Mouse (Mus musculus) liver, postnatal 0 days (tissue): ENCODE results near the gene Vwa8. TPM values are rescaled to one million over a fixed set of nuclear protein-coding genes. Genes with fewer than 3 reads are reported as not detected.

ENCODE experiments used
- ATAC-seq: fragments of 200-750 bp; cut with Nextera tagmentation; 2 replicates; pipeline ENCODE4 v1.8.0; 2017; ENCODE audit warnings: mild to moderate bottlenecking, moderate library complexity
- DNase-seq: peaks from one replicate; pipeline ENCODE4 v3.0.0-alpha.2; 2016
- H3K27ac ChIP-seq: fragments of 300-500 bp; sonication (generic); 2 replicates; pipeline ENCODE4 v1.5.1; 2014; ENCODE audit warnings: antibody characterized with exemption, moderate library complexity, mild to moderate bottlenecking, low read depth
- H3K27me3 ChIP-seq: fragments of 300-500 bp; sonication (generic); 2 replicates; pipeline ENCODE4 v1.6.1; 2014; ENCODE audit warnings: low read length, control low read depth, mixed read lengths; ENCODE audit not compliant: insufficient read depth
- H3K36me3 ChIP-seq: fragments of 300-500 bp; sonication (generic); replicated peaks from 2 replicates; pipeline ENCODE4 v1.6.1; 2014; ENCODE audit warnings: mild to moderate bottlenecking, control low read depth, low read length, moderate library complexity, mixed read lengths; ENCODE audit not compliant: insufficient read depth
- H3K4me1 ChIP-seq: fragments of 300-500 bp; sonication (generic); 2 replicates; pipeline ENCODE4 v1.6.1; 2014; ENCODE audit warnings: antibody characterized with exemption, mild to moderate bottlenecking, control low read depth; ENCODE audit not compliant: insufficient read depth
- H3K4me2 ChIP-seq: fragments of 300-500 bp; sonication (generic); 2 replicates; pipeline ENCODE4 v1.6.1; 2014; ENCODE audit warnings: low read depth, mild to moderate bottlenecking, low read length, moderate library complexity, mixed read lengths
- H3K4me3 ChIP-seq: fragments of 300-500 bp; sonication (generic); 2 replicates; pipeline ENCODE4 v1.5.1; 2014; ENCODE audit warnings: low read depth, low read length
- H3K9ac ChIP-seq: fragments of 300-500 bp; sonication (generic); replicated peaks from 2 replicates; pipeline ENCODE4 v1.6.1; 2014; ENCODE audit warnings: mild to moderate bottlenecking, moderate library complexity
- H3K9me3 ChIP-seq: fragments of 300-500 bp; sonication (generic); 2 replicates; pipeline ENCODE4 v1.6.1; 2016; ENCODE audit warnings: mild to moderate bottlenecking, control low read depth, low read length, mixed read lengths
- CTCF ChIP-seq: sonication (generic); IDR thresholded peaks from 2 replicates; pipeline ENCODE4 v1.5.1; 2016; ENCODE audit warnings: antibody characterized with exemption, low read depth
- EP300 ChIP-seq: IDR thresholded peaks from 2 replicates; pipeline ENCODE4 v1.6.1; 2016; ENCODE audit warnings: antibody characterized with exemption, low read depth, mild to moderate bottlenecking
- WGBS: fragments of 180-500 bp; shearing (Covaris S2); extraction: QIAGEN DNeasy Blood & Tissue Kit; methylation state at CpG from one replicate; pipeline ENCODE4 v1.1.7; 2014; ENCODE audit not compliant: insufficient replicate concordance; 5-methylcytosine and 5-hydroxymethylcytosine counted together
- polyA plus RNA-seq: library from polyadenylated mRNA; unstranded; fragments of >200 nt; fragmentation: Nextera tagmentation; extraction: Ambion mirVana; gene quantifications from 2 replicates; pipeline ENCODE4 v1.2.1, GENCODE M21; 2015

Gene Vwa8
- polyA plus RNA-seq, 1 experiment from 2014 or later, result 27.1 TPM

- TF ChIP-seq CTCF (no peak), EP300 (no peak)
- no peak for DNase-seq
- no peaks in the 10 kb centered on the region for H3K4me1 ChIP-seq
These were observed 287.7 kb downstream of the Vwa8 start for GRCm38 (mm10) chr14:79136585-79136984.

GRCm38 (mm10) chr14:79137100-79137499, 288.2 kb downstream of the Vwa8 start:
- H3K27ac ChIP-seq, result no peak overlapping the region
- DNase-seq (no peak), ATAC-seq (no peak)
- H3K9me3 ChIP-seq, result no peaks in the 10 kb centered on the region
- no peaks in the 10 kb centered on the region for H3K4me1 ChIP-seq
- H3K36me3 ChIP-seq, result no peaks in the 10 kb centered on the region
- no peak overlapping the region for H3K4me3 ChIP-seq
- 81% methylated on average over 8 of the region's 8 CpGs for WGBS
- H3K27me3 ChIP-seq, result no peaks in the 10 kb centered on the region
- H3K4me2 ChIP-seq, result no peak overlapping the region
- TF ChIP-seq EP300, result no peak
- no peak for TF ChIP-seq CTCF
- no peak overlapping the region for H3K9ac ChIP-seq

More at GRCm38 (mm10) chr14:79136585-79136984, 287.7 kb downstream of the Vwa8 start:
- 72% methylated on average over 3 of the region's 3 CpGs for WGBS
- Histone ChIP-seq H3K27ac (no peak overlapping the region), H3K4me2 (no peak overlapping the region), H3K36me3 (no peaks in the 10 kb centered on the region), H3K9me3 (no peaks in the 10 kb centered on the region), H3K27me3 (no peaks in the 10 kb centered on the region), H3K4me3 (no peak overlapping the region), H3K9ac (no peak overlapping the region)
- ATAC-seq, result no peak

- WGBS, result 84% methylated on average over 6 of the region's 6 CpGs
- ATAC-seq, result no peak
- Histone ChIP-seq H3K36me3 (no peaks in the 10 kb centered on the region), H3K4me3 (no peak overlapping the region), H3K9ac (no peak overlapping the region), H3K9me3 (no peaks in the 10 kb centered on the region), H3K4me2 (no peak overlapping the region), H3K27me3 (no peaks in the 10 kb centered on the region), H3K27ac (no peak overlapping the region), H3K4me1 (no peaks in the 10 kb centered on the region)
- no peak for DNase-seq
- TF ChIP-seq EP300 (no peak), CTCF (peak; percentile 29; the same call in 1 of the 2 replicates)
These were observed 290.3 kb downstream of the Vwa8 start for GRCm38 (mm10) chr14:79139096-79139651.

- Histone ChIP-seq H3K9me3 (no peaks in the 10 kb centered on the region), H3K4me2 (no peak overlapping the region), H3K27ac (no peak overlapping the region), H3K36me3 (no peaks in the 10 kb centered on the region), H3K9ac (no peak overlapping the region), H3K27me3 (no peaks in the 10 kb centered on the region), H3K4me1 (no peaks in the 10 kb centered on the region), H3K4me3 (no peak overlapping the region)
- 50% methylated on average over 19 of the region's 19 CpGs for WGBS
- TF ChIP-seq EP300, result no peak
- no peak for TF ChIP-seq CTCF
- ATAC-seq, result no peak
- no peak for DNase-seq
These were observed 291.3 kb downstream of the Vwa8 start for GRCm38 (mm10) chr14:79139918-79140825.

GRCm38 (mm10) chr14:79140826-79141219, 292.0 kb downstream of the Vwa8 start:
- DNase-seq, result no peak
- Histone ChIP-seq H3K9ac (no peak overlapping the region), H3K4me1 (no peaks in the 10 kb centered on the region), H3K4me2 (no peak overlapping the region), H3K27ac (no peak overlapping the region), H3K9me3 (no peaks in the 10 kb centered on the region), H3K36me3 (no peaks in the 10 kb centered on the region), H3K4me3 (no peak overlapping the region), H3K27me3 (no peaks in the 10 kb centered on the region)
- TF ChIP-seq CTCF, result no peak
- TF ChIP-seq EP300, result no peak
- peak; percentile 53; the same call in 1 of the 2 replicates for ATAC-seq
- 85% methylated on average over 2 of the region's 2 CpGs for WGBS

GRCm38 (mm10) chr14:79142342-79142741, 293.5 kb downstream of the Vwa8 start:
- TF ChIP-seq EP300, result no peak
- TF ChIP-seq CTCF, result no peak
- Histone ChIP-seq H3K4me1 (no peaks in the 10 kb centered on the region), H3K27me3 (no peaks in the 10 kb centered on the region), H3K9me3 (no peaks in the 10 kb centered on the region), H3K36me3 (no peaks in the 10 kb centered on the region), H3K27ac (no peak overlapping the region), H3K9ac (no peak overlapping the region), H3K4me2 (no peak overlapping the region), H3K4me3 (no peak overlapping the region)
- WGBS, result 84% methylated on average over 4 of the region's 4 CpGs
- ATAC-seq, result no peak
- DNase-seq, result no peak
